Mouse (Mus musculus) layer of hippocampus, postnatal 10 days (tissue): ENCODE measurements at regions not wholly inside any gene's neighbourhood (a gene's known extent, or its start where the extent isn't known, plus 50 kb on each side); places are given as distances from the start of the nearest gene placed in this dataset.

Experiments
- DNase-seq, 2 experiments: peaks; one replicate each; pipeline ENCODE4 v3.0.0; 2021; ENCODE audit warnings: low spot score in 2 of 2

GRCm38 (mm10) chr2:47750997-47751623, 1062.8 kb upstream of the Acvr2a start:
- no peak for DNase-seq

DNA sequence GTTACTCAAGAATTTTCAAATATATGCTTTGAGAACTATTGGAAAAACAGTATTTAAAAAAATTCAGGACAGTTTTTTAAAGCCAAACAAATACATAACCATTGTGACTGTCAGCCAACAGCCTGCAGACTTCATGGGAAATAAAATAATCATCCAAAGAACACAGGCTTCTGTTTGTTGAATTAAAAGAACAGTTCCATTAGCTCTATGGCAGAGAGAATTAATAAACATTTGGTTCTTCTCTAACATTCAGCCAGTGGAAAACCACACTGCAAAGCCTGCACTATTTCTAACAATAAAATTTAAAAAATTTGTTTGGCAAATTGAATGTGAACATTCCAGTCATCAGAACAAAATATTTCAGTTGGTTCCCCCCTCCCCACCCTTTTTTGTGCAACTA, 1058.2 kb upstream of the Acvr2a start:
- DNase-seq = no peak

GRCm38 (mm10) chr2:47756248-47756647, 1057.7 kb upstream of the Acvr2a start:
- no peak for DNase-seq

GRCm38 (mm10) chr2:47775766-47776165, 1038.1 kb upstream of the Acvr2a start:
- DNase-seq = no peak

GRCm38 (mm10) chr2:47776965-47777364, 1036.9 kb upstream of the Acvr2a start:
- DNase-seq = no peak

DNA sequence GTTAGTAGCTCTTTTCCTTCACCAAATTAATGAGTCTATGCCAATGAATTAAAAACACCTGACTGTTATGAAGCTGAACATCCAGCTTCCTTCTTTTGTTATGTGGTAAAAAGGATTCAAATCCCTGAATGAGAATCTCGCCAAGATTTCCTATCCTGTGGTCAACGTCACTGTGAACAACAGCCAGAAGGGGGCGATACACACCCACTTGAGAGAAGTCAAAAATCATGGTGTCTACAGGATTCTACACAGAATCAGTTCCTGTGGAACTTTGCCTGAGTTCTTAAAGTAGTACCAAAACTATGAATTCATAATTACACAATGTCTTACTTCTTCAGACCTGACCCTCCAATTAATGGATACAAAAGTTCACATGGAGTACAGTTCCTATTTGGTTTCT, 1028.1 kb upstream of the Acvr2a start:
- DNase-seq = peak; percentile 46 to 60

GRCm38 (mm10) chr2:47822746-47823271, 991.1 kb upstream of the Acvr2a start:
- DNase-seq = peak in 1 of 2 experiments; percentile 10

DNA sequence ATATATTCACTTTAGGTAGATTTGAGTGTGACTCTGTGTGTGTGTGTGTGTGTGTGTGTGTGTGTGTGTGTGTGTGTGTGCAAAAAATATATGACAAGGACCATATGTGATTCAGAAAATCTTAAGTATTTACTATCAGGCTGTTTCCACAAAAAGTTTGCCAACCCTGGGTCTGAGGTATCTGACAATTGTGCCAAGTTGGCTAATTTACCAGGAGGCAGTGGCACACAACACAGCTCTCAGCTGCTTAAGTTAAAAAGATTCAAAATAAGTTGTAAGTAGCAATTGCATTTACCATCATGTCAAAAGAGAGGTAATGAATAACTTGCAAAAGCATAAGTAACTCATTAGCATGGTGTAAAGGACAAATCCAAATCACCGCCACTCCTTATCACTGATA, 981.4 kb upstream of the Acvr2a start:
- DNase-seq = no peak

DNA sequence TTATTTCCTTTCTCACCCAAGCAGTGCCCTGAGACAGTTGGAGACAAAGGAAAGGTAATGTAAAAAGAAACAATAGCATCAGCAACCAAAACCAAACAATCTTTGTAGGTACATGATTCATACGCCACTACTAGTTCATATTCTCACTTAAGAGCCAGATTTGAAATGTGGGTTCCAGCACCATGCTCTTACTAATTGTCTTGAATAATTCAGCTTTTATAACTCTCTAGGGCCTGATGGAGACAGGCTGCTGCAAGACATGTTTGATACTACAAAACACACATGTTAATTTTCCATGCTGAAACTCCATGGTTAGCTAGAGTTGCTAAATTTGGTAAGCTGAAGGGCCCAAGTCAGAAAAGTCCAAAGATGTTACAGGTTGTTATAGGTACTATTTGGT, 980.4 kb upstream of the Acvr2a start:
- no peak for DNase-seq

DNA sequence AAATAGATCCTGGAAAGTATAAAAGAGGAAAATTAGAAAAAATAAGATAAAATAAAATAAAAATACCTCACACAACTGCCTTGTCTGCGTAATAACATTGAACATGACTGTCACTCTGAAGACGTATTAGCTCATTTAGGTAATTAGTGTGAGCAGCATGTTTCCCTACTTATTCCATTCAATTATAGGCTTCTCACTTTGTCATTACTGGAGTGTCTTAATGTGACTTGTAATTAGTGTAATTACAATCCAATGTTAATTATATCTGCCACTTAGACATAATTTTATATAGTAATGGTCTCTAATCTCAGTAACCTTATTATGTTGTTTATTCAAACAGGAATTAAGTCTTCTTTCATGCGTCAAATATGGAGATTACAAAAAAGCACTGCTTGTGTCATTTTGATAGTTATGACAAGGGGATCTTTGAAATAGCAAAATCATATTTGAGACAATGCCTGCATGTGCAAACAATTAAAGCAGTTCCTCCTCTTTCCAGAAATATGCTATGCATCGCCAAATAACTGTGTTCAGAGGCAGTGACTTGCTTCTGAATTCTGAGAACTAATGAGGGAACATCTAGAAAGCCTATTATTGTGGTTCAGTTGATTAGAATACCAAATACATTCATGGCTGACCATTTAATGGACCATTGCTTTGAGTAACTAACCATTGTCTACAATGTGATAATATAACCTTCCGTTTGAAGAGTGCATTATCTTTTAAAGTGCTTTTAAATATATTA, 979.7 kb upstream of the Acvr2a start:
- no peak for DNase-seq

DNA sequence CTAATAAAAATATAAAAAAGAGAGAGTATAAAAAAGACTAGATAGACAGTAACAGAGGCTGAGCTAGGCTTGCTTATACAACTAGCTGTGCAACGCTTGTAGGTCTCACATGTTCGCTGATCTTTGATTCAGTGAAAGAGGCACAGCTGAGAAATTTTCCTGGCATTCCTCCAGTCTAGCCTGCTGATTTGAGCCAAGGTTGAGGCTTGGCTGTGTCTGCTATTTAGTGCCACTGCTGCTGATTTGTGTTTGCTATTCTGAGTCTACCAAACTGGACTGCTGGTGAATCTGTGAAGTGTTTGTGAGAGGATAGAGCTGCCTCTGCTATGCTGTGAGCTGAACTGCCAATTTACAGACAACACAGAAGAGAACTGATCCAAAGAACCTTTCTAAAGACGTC, 956.7 kb upstream of the Acvr2a start:
- DNase-seq = no peak

GRCm38 (mm10) chr2:47862446-47862845, 951.5 kb upstream of the Acvr2a start:
- DNase-seq = no peak

GRCm38 (mm10) chr2:47878002-47878401, 935.9 kb upstream of the Acvr2a start:
- no peak for DNase-seq

GRCm38 (mm10) chr2:47879071-47879470, 934.8 kb upstream of the Acvr2a start:
- no peak for DNase-seq

DNA sequence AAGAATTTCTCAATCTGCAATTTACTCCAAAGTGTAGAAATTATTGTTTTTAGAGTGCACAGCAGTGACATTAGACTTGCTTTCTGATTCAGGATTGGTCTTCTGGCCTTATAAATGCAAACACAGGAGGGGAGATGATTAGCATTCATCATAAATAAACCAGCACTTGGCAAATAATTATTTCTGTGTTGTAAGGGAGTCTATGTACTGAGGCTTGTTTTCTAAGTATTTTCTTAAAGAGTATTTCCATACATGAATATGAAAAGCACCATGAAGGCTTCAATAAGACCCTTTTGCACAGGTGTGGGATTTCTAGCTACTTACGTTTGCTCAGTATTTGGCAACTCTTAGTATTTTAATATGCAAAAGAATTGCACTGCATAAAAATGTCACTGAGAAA, 934.1 kb upstream of the Acvr2a start:
- DNase-seq = no peak

DNA sequence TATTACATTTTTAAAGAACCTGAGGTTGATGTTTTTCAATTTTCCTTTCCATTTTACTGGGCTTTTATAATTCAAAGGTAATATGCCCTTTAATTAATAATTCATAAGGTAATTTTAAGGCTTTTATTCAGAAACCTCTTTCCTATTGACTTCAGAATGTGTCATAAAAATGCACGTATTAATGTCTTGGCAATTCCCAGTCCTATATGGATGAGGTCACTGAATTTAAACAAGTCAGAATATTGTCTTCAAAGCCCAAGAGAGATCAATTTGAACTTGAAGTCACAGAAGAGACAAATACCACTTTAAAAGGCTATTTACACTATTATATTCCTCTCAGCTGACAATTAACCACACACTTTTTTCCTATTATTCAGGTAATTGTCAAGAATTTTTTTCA, 925.7 kb upstream of the Acvr2a start:
- DNase-seq = no peak

- DNase-seq = no peak
These were observed 922.5 kb upstream of the Acvr2a start for GRCm38 (mm10) chr2:47891366-47891765.

DNA sequence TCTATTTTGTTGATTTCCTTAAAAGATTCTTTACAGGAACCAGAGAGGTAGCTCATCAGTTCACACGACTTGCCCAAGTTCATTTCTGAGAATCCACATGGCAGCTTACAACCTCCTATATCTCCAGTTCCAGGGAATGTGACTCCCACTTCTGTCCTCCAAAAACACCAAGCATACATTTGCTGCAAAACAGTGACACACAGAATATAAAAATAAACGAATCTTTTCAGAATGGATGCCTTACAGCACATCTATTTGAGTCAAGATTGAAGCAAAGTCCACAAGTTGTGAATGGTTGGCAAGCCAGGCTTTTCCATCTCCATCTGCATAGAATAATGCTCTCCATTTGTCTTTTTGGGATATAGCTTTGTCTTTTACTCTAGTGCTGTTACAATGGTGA, 921.0 kb upstream of the Acvr2a start:
- DNase-seq = no peak

- DNase-seq = no peak
These were observed 919.1 kb upstream of the Acvr2a start for GRCm38 (mm10) chr2:47894806-47895205.

DNA sequence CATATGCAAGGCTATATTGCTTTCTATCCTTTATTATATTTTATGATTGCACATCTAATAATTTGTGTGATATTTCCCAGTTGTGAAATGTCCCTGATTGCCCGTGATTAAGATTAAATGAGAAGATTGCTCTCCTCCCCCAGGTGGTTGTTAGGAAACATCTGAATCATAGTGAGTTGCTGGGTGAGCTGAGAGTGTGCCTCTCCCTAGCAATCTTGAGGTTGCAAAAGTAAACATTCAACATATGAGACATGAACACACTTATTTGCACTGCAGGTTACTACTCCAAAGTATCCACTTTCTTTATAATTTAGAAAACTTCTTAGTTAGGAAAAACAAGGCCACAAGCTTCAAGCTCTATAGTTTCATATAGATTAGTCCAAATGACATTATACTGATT, 899.6 kb upstream of the Acvr2a start:
- DNase-seq = no peak

DNA sequence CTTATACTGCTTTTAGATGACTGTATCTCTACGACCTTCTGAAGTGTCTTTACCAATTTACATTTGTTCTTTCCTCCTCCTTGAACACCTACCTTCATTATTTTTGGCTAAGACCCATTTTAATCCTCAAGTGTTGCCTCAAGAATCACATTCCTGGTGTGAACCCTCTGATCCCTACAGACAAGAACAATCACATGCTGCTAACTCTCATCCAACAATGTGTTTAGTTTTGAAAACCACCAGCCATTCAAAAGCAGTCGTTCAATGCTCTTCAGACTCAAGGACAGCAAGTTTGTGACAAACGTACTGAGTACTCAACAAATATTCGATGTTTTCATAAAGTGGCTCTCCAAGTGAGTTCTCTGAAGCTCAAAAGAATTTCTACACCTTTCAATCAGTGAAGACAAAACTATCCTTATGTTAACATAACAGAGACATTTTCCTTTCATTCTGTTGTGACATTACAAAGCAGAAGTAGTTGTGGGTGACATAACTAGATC, 898.9 kb upstream of the Acvr2a start:
- no peak for DNase-seq

DNA sequence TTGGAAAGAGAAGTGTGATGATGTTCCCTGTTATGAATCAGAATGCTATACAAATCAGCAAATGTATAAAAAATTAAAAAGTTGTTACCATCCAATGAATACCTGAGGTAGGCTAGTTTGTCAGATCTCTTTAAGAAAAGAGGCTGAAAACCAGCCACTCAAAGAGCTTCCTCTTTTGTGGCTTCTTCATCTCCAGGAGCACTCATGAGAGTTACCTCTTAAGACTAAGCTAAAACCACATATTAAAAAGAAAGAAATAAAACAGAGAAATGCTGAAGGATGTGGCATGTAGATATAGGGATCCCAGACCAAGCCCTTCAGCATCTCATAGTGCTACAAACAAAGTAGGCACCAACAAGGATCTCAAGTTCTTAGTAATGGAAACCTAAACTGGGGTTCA, 890.9 kb upstream of the Acvr2a start:
- no peak for DNase-seq

GRCm38 (mm10) chr2:47926620-47927019, 887.3 kb upstream of the Acvr2a start:
- DNase-seq = no peak
